Mouse (Mus musculus) v-Abl transformed pro-B cells (cell line): ENCODE measurements around the gene Brsk1.

ENCODE experiments used
- in situ Hi-C, 2 experiments: fragments of 400-800 bp; cut with MboI; formaldehyde crosslinking; loops; one replicate each; pipeline ENCODE4 v1.15.1; 2025; ENCODE audit not compliant: unreplicated experiment in 2 of 2

Gene Brsk1

GRCm38 (mm10) chr7:4659911-4660443 lies 30.4 kb upstream of the Brsk1 start:
- in situ Hi-C loops: loop anchor here (25.0 kb wide), 2 partner anchors 402 to 973 kb away; partner anchors contain the start of genes Mboat7 (in 2 of the 2), Tmc4 (in 2 of the 2), Tsen34 (in 2 of the 2) and U2af2 (in 1 of the 2)

GRCm38 (mm10) chr7:4663179-4663578 lies 27.2 kb upstream of the Brsk1 start:
- in situ Hi-C loops: loop anchor here (25.0 kb wide), 2 partner anchors 399 to 976 kb away; partner anchors contain the start of genes Mboat7 (in 2 of the 2), Tmc4 (in 2 of the 2), Tsen34 (in 2 of the 2) and U2af2 (in 1 of the 2)

GRCm38 (mm10) chr7:4663742-4664141 lies 26.7 kb upstream of the Brsk1 start:
- in situ Hi-C loops: loop anchor here (25.0 kb wide), 2 partner anchors 399 to 976 kb away; partner anchors contain the start of genes Mboat7 (in 2 of the 2), Tmc4 (in 2 of the 2), Tsen34 (in 2 of the 2) and U2af2 (in 1 of the 2)

DNA sequence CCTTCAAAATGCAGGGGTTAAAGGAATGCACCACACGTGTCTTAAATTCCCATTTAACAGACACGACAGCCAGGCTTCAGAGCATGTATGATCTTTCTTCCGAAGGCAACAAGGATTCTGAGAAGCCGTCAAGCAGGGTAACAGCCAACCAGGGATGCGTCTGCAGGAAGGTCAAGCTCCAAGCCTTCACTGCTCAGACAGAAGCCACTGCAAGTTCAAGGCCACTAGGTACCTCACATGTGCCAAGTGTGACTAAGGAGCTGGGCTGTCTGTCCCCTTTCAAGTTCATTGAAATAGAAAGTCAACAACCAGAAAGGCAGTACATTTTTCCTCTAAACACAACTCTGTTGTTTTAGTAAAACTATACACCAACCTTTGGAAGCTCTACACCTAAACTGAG lies 23.5 kb upstream of the Brsk1 start:
- in situ Hi-C loops: loop anchor here (25.0 kb wide), 2 partner anchors 395 to 980 kb away; partner anchors contain the start of genes Mboat7 (in 2 of the 2), Tmc4 (in 2 of the 2), Tsen34 (in 2 of the 2) and U2af2 (in 1 of the 2)

- in situ Hi-C loops: loop anchor here (25.0 kb wide), 2 partner anchors 394 to 981 kb away; partner anchors contain the start of genes Mboat7 (in 2 of the 2), Tmc4 (in 2 of the 2), Tsen34 (in 2 of the 2) and U2af2 (in 1 of the 2)
Measured at GRCm38 (mm10) chr7:4668506-4668905, 21.9 kb upstream of the Brsk1 start.

DNA sequence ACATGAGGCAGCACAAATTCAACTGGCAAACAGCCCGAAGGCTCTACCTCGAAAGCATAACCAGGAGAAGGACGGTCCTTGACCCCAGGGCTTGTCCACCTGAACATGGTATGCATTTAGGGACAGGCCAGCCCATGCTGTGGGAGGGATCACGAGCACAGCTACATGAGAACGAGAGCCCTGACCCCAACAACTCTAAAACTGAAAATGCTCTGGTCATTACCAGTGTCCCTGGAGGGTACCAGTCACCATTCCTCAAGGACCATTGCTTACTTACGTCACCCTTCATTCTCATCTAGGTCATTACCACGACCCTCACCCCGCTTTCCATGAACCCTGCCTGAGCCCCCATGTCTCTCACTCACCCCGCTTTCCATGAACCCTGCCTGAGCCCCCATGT lies 21.2 kb upstream of the Brsk1 start:
- in situ Hi-C loops: loop anchor here (25.0 kb wide), 2 partner anchors 393 to 982 kb away; partner anchors contain the start of genes Mboat7 (in 2 of the 2), Tmc4 (in 2 of the 2), Tsen34 (in 2 of the 2) and U2af2 (in 1 of the 2)

- in situ Hi-C loops: loop anchor here (25.0 kb wide), 2 partner anchors 392 to 983 kb away; partner anchors contain the start of genes Mboat7 (in 2 of the 2), Tmc4 (in 2 of the 2), Tsen34 (in 2 of the 2) and U2af2 (in 1 of the 2)
Measured at GRCm38 (mm10) chr7:4670655-4671255, 19.6 kb upstream of the Brsk1 start.

GRCm38 (mm10) chr7:4671956-4672355 lies 18.4 kb upstream of the Brsk1 start:
- in situ Hi-C loops: loop anchor here (25.0 kb wide), 2 partner anchors 390 to 985 kb away; partner anchors contain the start of genes Mboat7 (in 2 of the 2), Tmc4 (in 2 of the 2), Tsen34 (in 2 of the 2) and U2af2 (in 1 of the 2)

DNA sequence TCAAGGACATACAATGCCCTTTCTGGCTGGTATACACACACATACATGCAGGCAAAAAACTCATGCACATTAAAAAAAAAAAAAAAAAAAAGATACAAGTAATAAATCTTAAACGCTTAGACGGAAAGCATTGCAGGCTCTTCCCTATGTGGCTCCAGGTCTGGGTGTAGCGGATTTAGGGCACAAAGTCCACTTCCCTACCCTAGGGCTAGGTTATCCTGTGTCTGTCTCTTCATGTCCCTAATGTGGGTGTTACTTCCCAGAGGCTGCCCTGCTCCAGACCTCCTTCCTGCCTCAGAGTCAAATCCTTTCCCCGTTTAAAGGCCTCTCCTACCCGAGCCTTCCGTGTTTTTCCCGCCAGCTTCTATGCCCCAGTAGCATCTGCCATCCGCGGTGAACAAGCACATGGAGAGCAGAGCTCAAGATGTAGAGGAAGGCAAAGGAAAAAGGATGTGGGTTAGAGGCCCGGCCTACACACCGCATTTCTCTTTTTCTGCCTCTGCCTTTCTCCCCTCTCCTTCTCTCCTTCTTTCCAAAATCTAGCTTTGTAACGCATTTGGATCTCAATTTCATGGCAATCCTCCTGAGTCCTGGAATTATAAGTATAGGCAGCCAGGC lies 16.2 kb upstream of the Brsk1 start:
- in situ Hi-C loops: loop anchor here (25.0 kb wide), 2 partner anchors 388 to 987 kb away; partner anchors contain the start of genes Mboat7 (in 2 of the 2), Tmc4 (in 2 of the 2), Tsen34 (in 2 of the 2) and U2af2 (in 1 of the 2)

GRCm38 (mm10) chr7:4675200-4675599 lies 15.2 kb upstream of the Brsk1 start:
- in situ Hi-C loops: no loop called here

GRCm38 (mm10) chr7:4683307-4683706 lies 7.1 kb upstream of the Brsk1 start:
- in situ Hi-C loops: loop anchor here in 1 of 2 experiments (5.0 kb wide), 1 partner anchor 41 kb away; no protein-coding TSS in a partner anchor

DNA sequence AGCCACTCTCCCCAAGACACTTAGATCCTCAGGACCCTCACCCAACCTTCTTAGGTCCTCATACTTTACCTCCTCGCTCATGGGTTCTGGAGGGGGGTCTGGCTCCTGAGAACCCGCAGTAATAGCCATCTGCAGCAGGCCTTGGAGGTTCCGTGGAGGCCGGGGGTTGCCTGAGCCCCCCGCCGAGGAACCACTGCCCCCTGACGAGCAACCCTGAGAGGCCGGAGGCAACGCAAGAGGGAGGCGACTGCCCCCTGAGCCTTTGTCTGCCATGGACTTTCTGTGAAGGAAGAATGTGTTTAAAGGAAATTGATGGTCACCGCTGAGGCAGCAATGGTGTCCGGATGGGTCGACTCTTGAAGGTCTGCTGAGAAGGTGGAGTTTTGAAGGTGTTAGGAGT lies 6.2 kb upstream of the Brsk1 start:
- in situ Hi-C loops: loop anchor here in 1 of 2 experiments (5.0 kb wide), 1 partner anchor 42 kb away; no protein-coding TSS in a partner anchor

GRCm38 (mm10) chr7:4684632-4685417 lies 5.6 kb upstream of the Brsk1 start, which contains the start of gene Hspbp1:
Hspbp1 (minus strand) TSS chr7:4685068.
- in situ Hi-C loops: loop anchor here in 1 of 2 experiments (5.0 kb wide), 2 partner anchors 43 to 52 kb away; no protein-coding TSS in a partner anchor

DNA sequence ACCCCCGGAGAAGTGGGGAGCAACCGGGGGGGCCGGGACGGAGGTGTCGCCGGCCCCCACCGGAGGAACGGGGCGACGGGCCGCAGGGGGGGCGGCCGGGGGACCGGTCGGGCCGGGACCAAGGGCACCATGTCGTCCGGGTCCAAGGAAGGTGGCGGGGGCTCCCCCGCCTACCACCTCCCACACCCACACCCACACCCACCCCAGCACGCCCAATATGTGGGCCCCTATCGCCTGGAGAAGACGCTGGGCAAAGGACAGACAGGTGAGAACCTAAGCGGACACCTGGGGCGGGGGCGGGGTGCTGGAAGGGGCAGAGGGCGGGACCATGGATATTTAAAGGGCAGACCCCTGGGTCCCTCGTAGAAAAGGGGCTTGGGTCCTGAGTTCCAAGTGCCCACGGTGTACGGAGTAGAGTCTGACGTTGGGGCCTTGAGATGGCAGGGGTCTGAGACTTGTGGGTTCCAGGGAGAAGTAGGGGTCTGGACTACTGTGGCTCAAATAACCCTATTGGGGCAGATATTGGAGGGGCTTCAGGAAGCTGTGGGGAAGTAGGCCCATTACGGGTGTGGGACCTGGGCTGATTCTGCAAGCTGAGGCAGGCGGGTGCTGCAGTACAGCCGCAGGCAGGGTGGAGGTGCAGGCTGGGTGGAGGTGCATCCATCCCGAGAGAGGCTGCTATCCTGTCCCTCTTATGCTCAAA lies 698 bp downstream of the Brsk1 start:
- in situ Hi-C loops: no loop called here

DNA sequence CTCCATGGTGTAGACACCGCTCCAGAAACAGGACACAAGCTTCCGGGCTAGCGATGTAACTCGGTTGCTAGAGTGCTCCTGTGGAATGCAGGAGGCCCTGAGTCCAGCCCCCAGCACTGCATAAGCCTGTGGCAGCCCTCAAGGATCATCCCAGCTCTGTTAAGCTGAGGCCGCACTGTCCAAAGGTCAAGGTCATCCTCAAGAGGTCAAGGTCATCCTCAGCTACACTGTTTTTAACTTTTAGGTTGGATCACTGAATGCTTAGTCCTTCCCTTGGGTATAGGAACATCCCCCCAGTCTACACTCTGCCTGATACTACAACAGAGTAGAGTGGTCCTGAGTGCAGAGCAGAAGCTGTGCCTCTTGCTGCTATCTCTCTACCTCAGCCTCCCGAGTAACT lies 2.6 kb downstream of the Brsk1 start:
- in situ Hi-C loops: no loop called here

GRCm38 (mm10) chr7:4702334-4702733 lies 11.9 kb downstream of the Brsk1 start:
- in situ Hi-C loops: no loop called here

DNA sequence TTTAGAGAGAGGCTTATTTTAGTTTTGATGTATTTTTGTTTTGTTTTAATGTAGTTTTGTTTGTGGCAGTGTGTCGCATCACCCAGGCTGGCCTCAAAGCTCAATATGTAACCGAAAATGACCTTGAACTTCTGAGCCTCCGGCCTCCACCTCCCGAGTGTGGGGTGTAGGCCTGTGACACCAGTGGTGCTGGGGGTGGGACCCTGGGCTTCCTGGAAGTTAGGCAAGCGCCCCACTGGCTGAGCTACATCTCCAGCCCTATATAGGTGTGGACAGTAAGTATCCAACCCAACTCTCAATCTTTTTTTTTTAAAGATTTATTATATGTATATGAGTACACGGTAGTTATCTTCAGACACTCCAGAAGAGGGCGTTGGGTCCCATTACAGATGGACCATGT lies 12.8 kb downstream of the Brsk1 start:
- in situ Hi-C loops: no loop called here

- in situ Hi-C loops: no loop called here
Measured at GRCm38 (mm10) chr7:4705098-4705497, 14.7 kb downstream of the Brsk1 start.

GRCm38 (mm10) chr7:4712594-4712993 lies 22.2 kb downstream of the Brsk1 start:
- in situ Hi-C loops: loop anchor here in 1 of 2 experiments (5.0 kb wide), 1 partner anchor 70 kb away; the partner anchor contains the start of genes Il11 and Tmem190
